Mouse (Mus musculus): ENCODE results near the gene Gm20388. TPM values are rescaled to one million over a fixed set of nuclear protein-coding genes. Genes with fewer than 3 reads are reported as not detected.

The Gm20388 gene
- total and polyA plus RNA-seq, 3 experiments = 0.02 to 0.05 TPM; not detected in 1

DNA sequence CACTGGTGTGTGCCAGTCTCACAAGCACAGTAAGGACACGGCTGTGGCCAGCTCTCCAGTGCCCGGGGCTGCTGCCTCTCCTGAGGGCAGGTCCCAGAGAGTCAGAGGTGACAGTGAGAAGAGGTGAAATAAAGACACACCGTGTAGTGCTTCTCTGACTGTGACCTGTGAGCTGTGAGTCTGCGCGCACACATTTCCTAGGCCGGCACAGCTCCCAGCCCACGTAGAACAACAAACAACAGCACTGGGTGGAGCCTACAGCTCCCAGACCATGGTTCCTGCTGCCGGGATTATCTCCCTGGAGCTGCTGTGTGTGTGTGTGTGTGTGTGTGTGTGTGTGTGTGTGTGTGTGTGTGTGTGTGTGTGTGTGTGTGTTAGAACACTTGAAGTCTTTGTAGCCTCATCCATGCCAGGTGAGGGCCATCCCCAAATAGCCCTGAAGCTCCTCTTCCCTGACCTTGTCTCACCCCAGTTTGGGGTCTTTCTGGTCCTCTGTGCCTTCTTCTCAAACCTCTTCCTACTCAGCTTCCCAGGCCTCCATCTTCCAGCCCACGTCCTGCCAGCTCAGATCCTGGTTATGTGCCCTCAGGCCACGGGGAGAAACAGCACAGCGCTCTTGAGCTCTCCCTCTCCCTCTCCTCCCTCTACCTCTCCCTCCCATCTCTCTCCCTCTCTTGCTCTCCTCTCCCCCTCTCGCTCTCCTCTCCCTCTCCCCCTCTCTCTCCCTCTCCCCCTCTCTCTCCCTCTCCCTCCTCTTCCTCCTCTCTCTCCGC, 2907.3 kb downstream of the Gm20388 start:
- H3K4me3 ChIP-seq (ENCODE audit: low read depth, low read length) = no peak overlapping the region
- peaks cover 86% of the 10 kb centered on the region for H3K27me3 ChIP-seq (ENCODE audit: insufficient read depth, low read length)
- 0 out of 2 replicates have a peak, but pooled peaks cover 5% of the 10 kb centered on the region for H3K4me1 ChIP-seq (ENCODE audit: insufficient read depth, low read depth, low read length)
- DNase-seq (ENCODE audit: low spot score) (no peak), ATAC-seq (ENCODE audit: extremely low read depth, insufficient number of reproducible peaks, low FRiP score, poor library complexity, severe bottlenecking) (no peak)
- no peak for TF ChIP-seq GATA2 (IDR thresholded peaks at IDR 0.05; ENCODE audit: borderline replicate concordance, low read depth, low read length)
- no peaks in the 10 kb centered on the region for H3K36me3 ChIP-seq (replicated peaks)
- H3K9me3 ChIP-seq (replicated peaks) = no peaks in the 10 kb centered on the region

DNA sequence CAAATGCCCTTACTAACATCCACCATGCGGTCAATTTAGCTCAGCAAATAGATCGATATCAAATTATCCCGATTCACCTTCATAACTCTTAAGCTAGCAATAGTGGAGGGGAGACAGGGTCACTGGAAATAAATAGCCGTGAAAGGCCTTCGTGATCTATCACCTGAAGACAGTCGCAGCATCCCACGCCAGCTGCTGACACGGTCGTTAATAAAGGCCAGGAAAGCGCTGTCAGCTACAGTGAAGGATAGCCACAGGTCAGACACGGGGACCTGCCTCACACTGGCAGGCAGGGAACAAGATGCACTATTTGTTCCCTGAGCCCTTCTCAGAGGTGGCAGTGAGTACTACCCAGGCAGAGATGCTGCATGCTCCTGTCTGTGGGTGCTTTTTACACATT, 2909.1 kb downstream of the Gm20388 start:
- no peak for ATAC-seq (ENCODE audit: extremely low read depth, insufficient number of reproducible peaks, low FRiP score, poor library complexity, severe bottlenecking)

DNA sequence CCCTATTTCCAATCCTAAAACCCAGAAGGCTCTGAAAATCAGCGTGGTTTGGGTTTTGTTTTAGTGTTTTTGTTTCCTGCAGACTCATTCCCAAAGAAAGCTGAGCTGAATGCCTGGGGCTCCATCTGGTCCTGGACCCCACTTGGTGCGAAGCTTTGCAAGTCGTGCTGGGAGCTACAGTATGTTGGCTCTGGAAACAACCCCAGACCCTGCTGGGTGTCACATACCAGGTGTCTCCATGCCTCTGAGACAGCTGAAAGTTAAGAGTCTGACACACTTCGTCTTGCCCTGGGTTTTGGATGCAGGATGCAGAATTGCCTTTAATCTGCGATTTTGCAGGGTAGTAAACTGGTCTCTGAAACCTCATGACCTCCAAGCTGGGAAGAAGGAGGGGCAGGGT, 2913.9 kb downstream of the Gm20388 start:
- TF ChIP-seq CTCF (IDR thresholded peaks at IDR 0.05; ENCODE audit: low read depth, low read length) = no peak
- TF ChIP-seq TAL1 (conservative IDR thresholded peaks at IDR 0.05; ENCODE audit: low read depth, low read length) = no peak
- Histone ChIP-seq H3K4me3 (ENCODE audit: low read depth, low read length) (no peak overlapping the region), H3K36me3 (replicated peaks) (no peaks in the 10 kb centered on the region), H3K4me1 (ENCODE audit: insufficient read depth, low read depth, low read length) (peaks cover 16% of the 10 kb centered on the region), H3K9me3 (replicated peaks) (no peaks in the 10 kb centered on the region), H3K27me3 (ENCODE audit: insufficient read depth, low read length) (peaks cover 86% of the 10 kb centered on the region)
- no peak for DNase-seq (ENCODE audit: low spot score)
- no peak for ATAC-seq (ENCODE audit: extremely low read depth, insufficient number of reproducible peaks, low FRiP score, poor library complexity, severe bottlenecking)

More for the DNA sequence above, 2909.1 kb downstream of the Gm20388 start:
- no peak overlapping the region for H3K4me3 ChIP-seq (ENCODE audit: low read depth, low read length)
- TF ChIP-seq GATA2 (IDR thresholded peaks at IDR 0.05; ENCODE audit: borderline replicate concordance, low read depth, low read length) (no peak), GATA1 (IDR thresholded peaks at IDR 0.05; ENCODE audit: borderline replicate concordance, low read length) (no peak), CTCF (IDR thresholded peaks at IDR 0.05; ENCODE audit: low read depth, low read length) (no peak), POLR2AphosphoS5 (IDR thresholded peaks at IDR 0.05; ENCODE audit: insufficient replicate concordance, low read depth, low read length) (no peak), TAL1 (conservative IDR thresholded peaks at IDR 0.05; ENCODE audit: low read depth, low read length) (no peak)
- H3K4me1 ChIP-seq (ENCODE audit: insufficient read depth, low read depth, low read length) = 0 out of 2 replicates have a peak, but pooled peaks cover 3% of the 10 kb centered on the region
- no peaks in the 10 kb centered on the region for H3K36me3 ChIP-seq (replicated peaks)
- H3K9me3 ChIP-seq (replicated peaks) = no peaks in the 10 kb centered on the region
- no peak for DNase-seq (ENCODE audit: low spot score)
- H3K27me3 ChIP-seq (ENCODE audit: insufficient read depth, low read length) = peaks cover 83% of the 10 kb centered on the region

DNA sequence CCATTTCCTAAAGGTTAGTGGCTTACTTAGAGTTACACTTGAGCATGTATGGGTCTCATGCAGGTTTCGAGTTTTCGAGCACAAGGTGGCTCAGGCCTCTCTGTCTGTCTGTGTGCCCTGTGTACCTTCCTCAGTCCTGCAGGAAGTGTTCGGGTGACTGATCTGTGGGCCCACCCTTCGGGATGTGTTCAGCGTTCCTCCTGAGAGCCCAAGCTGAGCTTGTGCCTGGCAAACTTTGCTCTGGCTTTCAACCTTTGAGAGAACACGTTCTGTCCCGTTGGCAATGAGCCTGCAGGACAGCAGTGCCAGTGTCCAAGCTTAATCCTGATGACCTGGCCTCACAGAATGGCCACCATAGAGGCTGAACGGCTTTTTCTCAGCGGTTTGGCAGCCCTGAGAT, 2914.3 kb downstream of the Gm20388 start:
- DNase-seq (ENCODE audit: low spot score) (no peak), ATAC-seq (ENCODE audit: extremely low read depth, insufficient number of reproducible peaks, low FRiP score, poor library complexity, severe bottlenecking) (no peak)
- H3K36me3 ChIP-seq (replicated peaks) = no peaks in the 10 kb centered on the region
- H3K4me1 ChIP-seq (ENCODE audit: insufficient read depth, low read depth, low read length) = peaks cover 19% of the 10 kb centered on the region
- H3K9me3 ChIP-seq (replicated peaks) = no peaks in the 10 kb centered on the region
- H3K27me3 ChIP-seq (ENCODE audit: insufficient read depth, low read length) = peaks cover 86% of the 10 kb centered on the region
- H3K4me3 ChIP-seq (ENCODE audit: low read depth, low read length) = no peak overlapping the region
- TF ChIP-seq GATA2 (IDR thresholded peaks at IDR 0.05; ENCODE audit: borderline replicate concordance, low read depth, low read length) (no peak), GATA1 (IDR thresholded peaks at IDR 0.05; ENCODE audit: borderline replicate concordance, low read length) (no peak), POLR2AphosphoS5 (IDR thresholded peaks at IDR 0.05; ENCODE audit: insufficient replicate concordance, low read depth, low read length) (no peak), CTCF (IDR thresholded peaks at IDR 0.05; ENCODE audit: low read depth, low read length) (no peak), TAL1 (conservative IDR thresholded peaks at IDR 0.05; ENCODE audit: low read depth, low read length) (no peak)

DNA sequence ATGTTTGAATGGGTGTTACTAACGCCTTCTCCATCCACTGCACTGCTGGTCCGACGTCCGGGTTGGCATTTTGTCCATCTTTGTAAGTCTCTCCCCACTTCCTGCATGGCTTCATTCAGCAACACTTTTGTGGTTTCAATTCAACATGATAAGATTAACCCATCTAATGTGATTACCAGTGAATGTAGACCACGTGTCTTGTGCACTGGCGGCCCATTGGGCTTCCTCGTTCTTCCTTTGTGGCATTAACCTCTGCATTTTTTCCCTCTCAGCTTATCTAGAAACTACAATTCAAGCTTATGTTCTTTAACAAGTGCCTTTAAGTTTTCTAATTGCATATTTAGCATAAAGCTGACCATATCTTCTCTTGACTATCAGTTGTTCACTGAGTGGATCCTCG, 2914.8 kb downstream of the Gm20388 start:
- H3K27me3 ChIP-seq (ENCODE audit: insufficient read depth, low read length) = peaks cover 84% of the 10 kb centered on the region
- TF ChIP-seq CTCF (IDR thresholded peaks at IDR 0.05; ENCODE audit: low read depth, low read length) (no peak), GATA1 (IDR thresholded peaks at IDR 0.05; ENCODE audit: borderline replicate concordance, low read length) (no peak), POLR2AphosphoS5 (IDR thresholded peaks at IDR 0.05; ENCODE audit: insufficient replicate concordance, low read depth, low read length) (no peak), GATA2 (IDR thresholded peaks at IDR 0.05; ENCODE audit: borderline replicate concordance, low read depth, low read length) (no peak), TAL1 (conservative IDR thresholded peaks at IDR 0.05; ENCODE audit: low read depth, low read length) (no peak)
- no peak for ATAC-seq (ENCODE audit: extremely low read depth, insufficient number of reproducible peaks, low FRiP score, poor library complexity, severe bottlenecking)
- no peak for DNase-seq (ENCODE audit: low spot score)
- H3K4me3 ChIP-seq (ENCODE audit: low read depth, low read length) = no peak overlapping the region
- H3K9me3 ChIP-seq (replicated peaks) = no peaks in the 10 kb centered on the region
- no peaks in the 10 kb centered on the region for H3K36me3 ChIP-seq (replicated peaks)
- peaks cover 23% of the 10 kb centered on the region for H3K4me1 ChIP-seq (ENCODE audit: insufficient read depth, low read depth, low read length)

DNA sequence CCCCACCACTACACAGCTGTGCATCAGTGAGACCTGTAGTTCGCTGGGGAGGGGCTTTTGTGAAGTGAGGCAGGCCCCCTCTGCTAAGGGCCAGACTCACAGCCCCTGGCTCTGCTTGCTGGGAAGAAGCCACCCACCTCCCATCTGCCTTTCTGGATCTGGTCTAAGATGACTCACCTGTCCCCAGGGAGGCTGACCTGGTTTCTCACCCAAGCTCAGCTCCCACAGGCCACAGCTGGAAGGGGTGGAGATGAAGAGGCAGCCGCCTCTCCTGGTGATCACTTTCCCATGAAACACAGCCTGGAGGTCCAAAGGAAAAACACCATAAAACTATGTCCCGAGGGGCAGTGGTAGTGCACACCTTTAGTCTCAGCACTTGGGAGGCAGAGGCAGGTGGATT, 2918.8 kb downstream of the Gm20388 start:
- TF ChIP-seq POLR2AphosphoS5 (IDR thresholded peaks at IDR 0.05; ENCODE audit: insufficient replicate concordance, low read depth, low read length) = no peak
- no peak for TF ChIP-seq GATA2 (IDR thresholded peaks at IDR 0.05; ENCODE audit: borderline replicate concordance, low read depth, low read length)
- TF ChIP-seq GATA1 (IDR thresholded peaks at IDR 0.05; ENCODE audit: borderline replicate concordance, low read length) = no peak
- TF ChIP-seq TAL1 (conservative IDR thresholded peaks at IDR 0.05; ENCODE audit: low read depth, low read length) = no peak
- H3K9me3 ChIP-seq (replicated peaks) = no peaks in the 10 kb centered on the region
- no peak for ATAC-seq (ENCODE audit: extremely low read depth, insufficient number of reproducible peaks, low FRiP score, poor library complexity, severe bottlenecking)
- no peak overlapping the region for H3K4me3 ChIP-seq (ENCODE audit: low read depth, low read length)
- no peak for DNase-seq (ENCODE audit: low spot score)
- peaks cover 97% of the 10 kb centered on the region for H3K27me3 ChIP-seq (ENCODE audit: insufficient read depth, low read length)
- H3K4me1 ChIP-seq (ENCODE audit: insufficient read depth, low read depth, low read length) = peaks cover 27% of the 10 kb centered on the region
- H3K36me3 ChIP-seq (replicated peaks) = no peaks in the 10 kb centered on the region

All from G1E (cell line).